Mouse (Mus musculus) heart, embryonic 16.5 days (tissue): ENCODE data around the gene Ly6g6f. TPM values are rescaled to one million over a fixed set of nuclear protein-coding genes. Genes with fewer than 3 reads are reported as not detected.
"Not testable (repeated sequence)": the region's sequence is repeated elsewhere in the genome, so short reads cannot be mapped to it uniquely, and the experiment has no call there.

Source experiments
- ATAC-seq: fragments of 200-750 bp; cut with Nextera tagmentation; replicated peaks from 2 replicates; pipeline ENCODE4 v1.8.0; 2017; ENCODE audit warnings: moderate number of reproducible peaks; ENCODE audit not compliant: insufficient read depth, low FRiP score; ENCODE audit errors: extremely low read depth
- H3K27ac ChIP-seq: fragments of 300-500 bp; sonication (generic); 2 replicates; pipeline ENCODE4 v1.5.1; 2014; ENCODE audit warnings: mild to moderate bottlenecking, low read length, control low read depth, moderate library complexity
- H3K27me3 ChIP-seq: fragments of 300-500 bp; sonication (generic); 2 replicates; pipeline ENCODE4 v1.6.1; 2014; ENCODE audit warnings: low read length, mixed read lengths; ENCODE audit not compliant: control insufficient read depth, insufficient read depth
- H3K36me3 ChIP-seq: fragments of 300-500 bp; sonication (generic); 2 replicates; pipeline ENCODE4 v1.6.1; 2014; ENCODE audit not compliant: control insufficient read depth, insufficient read depth
- H3K4me1 ChIP-seq: fragments of 300-500 bp; sonication (generic); 2 replicates; pipeline ENCODE4 v1.6.1; 2014; ENCODE audit warnings: low read length, mixed read lengths; ENCODE audit not compliant: control insufficient read depth, insufficient read depth
- H3K4me2 ChIP-seq: fragments of 300-500 bp; sonication (generic); 2 replicates; pipeline ENCODE4 v1.6.1; 2014; ENCODE audit warnings: low read depth, mild to moderate bottlenecking, control low read depth, low read length
- H3K4me3 ChIP-seq: fragments of 300-500 bp; sonication (generic); 2 replicates; pipeline ENCODE4 v1.5.1; 2014; ENCODE audit warnings: mild to moderate bottlenecking, control low read depth, low read length
- H3K9ac ChIP-seq: fragments of 300-500 bp; sonication (generic); 2 replicates; pipeline ENCODE4 v1.6.1; 2014; ENCODE audit warnings: low read length, control low read depth
- H3K9me3 ChIP-seq: fragments of 300-500 bp; sonication (generic); replicated peaks from 2 replicates; pipeline ENCODE4 v1.6.1; 2016; ENCODE audit warnings: low read length; ENCODE audit not compliant: control insufficient read depth
- WGBS: fragments of 180-500 bp; shearing (Covaris S2); extraction: QIAGEN DNeasy Blood & Tissue Kit; methylation state at CpG from one replicate; pipeline ENCODE4 v1.1.7; 2014; 5-methylcytosine and 5-hydroxymethylcytosine counted together
- polyA plus RNA-seq: library from polyadenylated mRNA; unstranded; fragments of >200 nt; fragmentation: Nextera tagmentation; extraction: Ambion mirVana; gene quantifications from 2 replicates; pipeline ENCODE4 v1.2.1, GENCODE M21; 2015

Gene Ly6g6f
- polyA plus RNA-seq, 1 experiment from 2014 or later, result 0.29 TPM

- Histone ChIP-seq H3K27me3 (no peaks in the 10 kb centered on the region), H3K36me3 (no peaks in the 10 kb centered on the region), H3K4me1 (peaks cover 39% of the 10 kb centered on the region), H3K27ac (peak within 1 kb of the TSS; percentile 98), H3K4me2 (peak within 1 kb of the TSS; percentile 99), H3K4me3 (peak within 1 kb of the TSS; percentile 72), H3K9ac (peak within 1 kb of the TSS; percentile 96), H3K9me3 (no peaks in the 10 kb centered on the region)
- 3% methylated on average over 33 of the region's 33 CpGs for WGBS
- ATAC-seq, result peak; percentile 94
Observed at GRCm38 (mm10) chr17:35046681-35047455, 38.5 kb downstream of the Ly6g6f start, which contains the start of gene Msh5. Msh5 (minus strand) TSS chr17:35046745.

DNA sequence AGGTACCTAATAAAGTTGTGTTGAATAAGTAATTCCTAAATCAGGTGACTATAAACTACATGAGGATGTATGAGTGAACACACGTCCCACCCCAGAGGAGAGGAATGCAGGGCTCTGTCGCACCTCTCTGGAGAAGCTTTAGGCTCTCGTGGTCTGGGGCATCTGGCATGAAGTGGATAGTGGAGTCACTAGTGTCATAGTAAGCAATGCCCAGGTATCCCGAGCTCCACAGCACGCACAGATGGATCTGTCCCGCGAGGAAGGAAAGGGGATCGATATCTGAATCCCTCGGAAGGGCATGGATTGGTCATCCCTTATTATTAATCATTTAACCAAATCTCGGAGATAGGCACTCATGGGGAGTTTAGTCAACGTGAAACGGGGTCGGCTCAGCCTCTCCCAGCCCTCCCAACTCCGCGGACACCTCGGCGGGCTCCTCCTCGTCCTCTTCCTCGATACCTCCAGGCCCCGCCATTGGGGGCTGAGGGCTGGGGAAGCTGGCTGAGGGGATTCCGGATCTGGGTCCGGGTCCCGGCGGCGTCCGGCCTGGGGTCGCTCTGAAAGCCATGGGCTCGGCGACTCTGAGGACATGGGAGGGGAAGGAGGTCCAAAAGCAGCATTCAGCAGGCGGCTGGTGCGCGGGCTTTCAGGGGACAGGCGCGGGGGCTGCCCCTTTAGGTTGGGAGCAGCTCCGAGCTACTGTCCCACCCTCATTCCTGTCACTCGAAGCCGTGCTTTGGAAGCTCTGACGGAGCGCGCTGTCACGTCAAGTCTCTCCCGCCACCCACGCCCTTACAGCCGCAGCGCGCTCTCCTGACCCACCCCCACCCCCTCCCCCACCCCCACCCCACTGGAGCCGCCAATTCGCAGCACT lies 39.4 kb downstream of the Ly6g6f start:
- Histone ChIP-seq H3K36me3 (no peaks in the 10 kb centered on the region), H3K4me1 (peaks cover 39% of the 10 kb centered on the region)
- no peak for ATAC-seq

GRCm38 (mm10) chr17:35044904-35045806 lies 40.3 kb downstream of the Ly6g6f start:
- Histone ChIP-seq H3K9ac (peak overlapping the region; percentile 96), H3K27me3 (no peaks in the 10 kb centered on the region), H3K4me3 (peak overlapping the region; percentile 72), H3K27ac (peak overlapping the region; percentile 94), H3K36me3 (no peaks in the 10 kb centered on the region), H3K9me3 (no peaks in the 10 kb centered on the region), H3K4me1 (peaks cover 39% of the 10 kb centered on the region), H3K4me2 (peak overlapping the region; percentile 99)
- ATAC-seq, result no peak
- 56% methylated on average over 7 of the region's 7 CpGs for WGBS

More for the DNA sequence above, 39.4 kb downstream of the Ly6g6f start:
- H3K9ac ChIP-seq, result peak overlapping the region; percentile 96
- peak overlapping the region; percentile 99 for H3K4me2 ChIP-seq
- peak overlapping the region; percentile 94 for H3K27ac ChIP-seq
- peak overlapping the region; percentile 72 for H3K4me3 ChIP-seq
- H3K27me3 ChIP-seq, result no peaks in the 10 kb centered on the region
- H3K9me3 ChIP-seq, result no peaks in the 10 kb centered on the region
- WGBS, result 2% methylated on average over 46 of the region's 48 CpGs

DNA sequence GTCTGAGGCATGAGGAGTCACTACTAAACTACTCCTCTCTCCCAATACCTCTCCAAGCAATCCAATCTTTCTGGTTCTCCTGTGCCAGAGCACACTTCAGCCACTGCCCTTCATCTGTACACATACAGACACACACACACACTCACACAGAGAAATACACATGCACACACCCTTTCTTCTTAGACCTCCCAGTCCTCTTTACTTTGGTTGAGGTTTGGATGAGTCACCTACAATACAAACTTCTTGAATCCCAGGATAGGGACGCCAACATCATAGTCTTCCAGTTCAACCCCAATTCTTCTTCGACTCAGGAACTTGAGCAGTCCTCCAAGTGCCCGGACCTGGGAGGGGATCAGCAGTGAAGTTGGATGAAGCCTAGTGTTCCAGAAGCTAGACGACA lies 41.6 kb downstream of the Ly6g6f start:
- no peaks in the 10 kb centered on the region for H3K27me3 ChIP-seq
- H3K4me3 ChIP-seq, result no peak overlapping the region
- no peak overlapping the region for H3K9ac ChIP-seq
- peak overlapping the region; percentile 94 for H3K27ac ChIP-seq
- H3K9me3 ChIP-seq, result no peaks in the 10 kb centered on the region
- WGBS, result 64% methylated on average over 4 of the region's 4 CpGs
- no peaks in the 10 kb centered on the region for H3K36me3 ChIP-seq
- H3K4me1 ChIP-seq, result peaks cover 31% of the 10 kb centered on the region
- no peak overlapping the region for H3K4me2 ChIP-seq
- no peak for ATAC-seq

DNA sequence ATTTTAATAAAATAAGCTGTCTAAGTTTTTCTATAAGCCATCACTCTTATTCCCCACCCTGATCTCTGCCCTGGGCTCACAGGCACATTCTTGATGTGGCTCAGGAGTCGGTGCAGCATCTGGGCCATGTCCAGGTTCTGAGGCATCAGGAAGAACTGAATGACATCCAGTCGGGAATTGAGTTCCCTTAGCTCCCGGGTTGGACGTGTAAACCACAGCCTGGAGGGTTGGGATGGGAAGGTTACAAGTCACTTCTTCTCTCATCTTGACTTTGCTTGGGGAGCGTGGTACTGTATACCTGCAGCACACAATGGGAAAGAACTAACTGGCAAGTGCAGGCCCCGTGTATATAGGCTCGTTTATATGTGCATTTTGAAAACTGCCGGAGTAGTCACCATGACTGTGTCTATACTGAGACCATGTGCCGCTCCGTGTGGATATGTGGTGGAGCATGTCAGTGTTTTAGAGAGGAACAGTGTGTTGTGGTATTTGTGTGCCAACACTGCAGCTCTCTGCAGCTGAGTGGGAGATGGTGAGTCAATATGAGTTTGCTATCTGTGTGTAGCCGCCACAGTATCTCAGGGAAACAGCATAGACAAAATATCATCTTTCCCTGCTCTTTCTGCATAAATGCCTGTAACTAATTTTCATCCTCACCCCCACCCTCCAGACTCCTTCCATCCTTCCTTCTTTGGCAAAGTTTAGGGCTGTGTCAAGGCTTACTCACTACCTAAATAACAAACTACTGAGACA lies 46.1 kb downstream of the Ly6g6f start:
- 80% methylated on average over 11 of the region's 11 CpGs for WGBS
- peaks cover 2% of the 10 kb centered on the region; the same call in 1 of the 2 replicates for H3K4me1 ChIP-seq
- H3K4me2 ChIP-seq, result no peak overlapping the region
- no peak for ATAC-seq
- no peak overlapping the region for H3K4me3 ChIP-seq
- H3K27me3 ChIP-seq, result no peaks in the 10 kb centered on the region
- no peaks in the 10 kb centered on the region for H3K36me3 ChIP-seq
- H3K27ac ChIP-seq, result no peak overlapping the region
- no peaks in the 10 kb centered on the region for H3K9me3 ChIP-seq
- no peak overlapping the region for H3K9ac ChIP-seq

GRCm38 (mm10) chr17:35034896-35035295 lies 50.5 kb downstream of the Ly6g6f start:
- no peak for ATAC-seq
- Histone ChIP-seq H3K9me3 (no peaks in the 10 kb centered on the region), H3K4me3 (no peak overlapping the region), H3K4me1 (no peaks in the 10 kb centered on the region), H3K4me2 (no peak overlapping the region), H3K27me3 (no peaks in the 10 kb centered on the region), H3K36me3 (no peaks in the 10 kb centered on the region), H3K9ac (no peak overlapping the region), H3K27ac (no peak overlapping the region)
- 72% methylated on average over 6 of the region's 6 CpGs for WGBS

DNA sequence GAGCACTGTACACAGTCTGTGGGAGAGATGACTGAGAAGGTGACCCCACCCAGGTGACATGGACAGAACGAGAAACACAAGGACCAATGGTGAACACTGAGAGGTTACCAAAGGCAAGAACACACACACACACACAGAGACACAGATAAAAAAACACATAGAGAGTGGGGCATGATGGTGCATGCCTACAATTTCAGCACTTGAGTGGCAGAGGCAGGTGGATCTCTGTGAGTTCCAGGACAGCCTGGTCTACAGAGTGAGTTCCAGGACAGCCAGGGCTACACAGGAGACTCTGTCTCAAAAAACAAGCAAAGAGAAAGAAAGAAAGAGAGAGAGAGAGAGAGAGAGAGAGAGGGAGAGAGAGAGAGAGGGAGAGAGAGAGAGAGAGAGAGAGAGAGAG lies 51.7 kb downstream of the Ly6g6f start:
- not testable (repeated sequence) for H3K9me3 ChIP-seq, H3K4me1 ChIP-seq, H3K36me3 ChIP-seq, ATAC-seq, H3K4me2 ChIP-seq, H3K27ac ChIP-seq, H3K9ac ChIP-seq, H3K4me3 ChIP-seq, H3K27me3 ChIP-seq
- 74% methylated on average over 1 of the region's 1 CpGs for WGBS

DNA sequence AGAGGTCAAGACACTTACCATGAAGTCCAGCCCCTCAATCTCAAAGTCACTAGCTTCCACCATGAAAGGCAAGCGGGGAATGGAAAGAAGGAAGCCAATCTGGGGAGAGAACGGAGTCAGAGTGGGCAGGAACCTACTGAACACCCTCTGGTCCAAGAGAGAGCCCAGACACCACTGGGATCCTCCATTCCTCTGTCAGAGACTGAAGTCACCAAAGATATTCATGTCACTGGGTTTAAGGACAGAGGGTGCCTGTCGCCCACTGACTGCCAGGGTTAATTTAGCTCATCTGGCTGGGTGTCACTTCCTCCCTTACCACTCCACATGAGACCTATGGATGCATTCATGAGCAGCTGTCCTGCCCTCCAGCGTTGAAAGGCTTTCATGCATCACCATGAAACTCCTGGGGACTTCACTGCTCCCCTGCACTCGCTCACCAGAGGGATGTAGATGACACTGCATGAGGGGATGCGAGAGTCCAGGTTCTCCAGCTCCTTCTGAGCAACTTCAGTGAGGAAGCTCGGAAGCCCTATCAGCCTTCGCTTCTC lies 53.0 kb downstream of the Ly6g6f start:
- H3K4me2 ChIP-seq, result no peak overlapping the region
- WGBS, result 65% methylated on average over 8 of the region's 8 CpGs
- H3K27ac ChIP-seq, result no peak overlapping the region
- H3K9ac ChIP-seq, result no peak overlapping the region
- no peak for ATAC-seq
- no peaks in the 10 kb centered on the region for H3K36me3 ChIP-seq
- H3K4me1 ChIP-seq, result peaks cover 3% of the 10 kb centered on the region; the same call in 1 of the 2 replicates
- H3K4me3 ChIP-seq, result no peak overlapping the region
- no peaks in the 10 kb centered on the region for H3K9me3 ChIP-seq
- H3K27me3 ChIP-seq, result no peaks in the 10 kb centered on the region
